Mouse (Mus musculus): ENCODE measurements around the gene Zfp335. TPM values are rescaled to one million over a fixed set of nuclear protein-coding genes. Genes with fewer than 3 reads are reported as not detected.

The Zfp335 gene
- polyA plus RNA-seq, 1 experiment from 2014 or later, result 13.1 TPM

- Histone ChIP-seq H3K27me3 (no peaks in the 10 kb centered on the region), H3K4me2 (no peak overlapping the region)
These were observed 8.1 kb downstream of the Zfp335 start for GRCm38 (mm10) chr2:164903496-164903895.

DNA sequence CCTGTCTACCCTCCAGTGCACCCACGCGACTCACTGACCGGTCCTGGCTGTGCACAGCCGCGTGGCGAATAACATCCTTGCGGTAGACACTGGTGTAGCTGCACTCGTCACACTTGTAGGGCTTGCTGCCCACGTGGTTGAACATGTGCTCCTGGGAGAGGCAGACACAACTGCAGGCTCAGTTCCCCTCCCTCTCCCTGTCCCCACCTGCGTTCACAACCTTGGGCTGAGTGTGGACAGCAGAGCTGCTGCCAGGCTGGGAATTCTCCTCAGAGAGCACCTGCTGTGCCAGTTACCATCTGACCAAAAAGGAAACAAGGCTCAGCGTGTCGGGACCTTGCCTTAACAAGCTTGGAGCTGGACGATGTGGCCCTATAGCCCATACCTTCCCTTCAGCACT is 10.2 kb downstream of the Zfp335 start:
- H3K27ac ChIP-seq, result no peak overlapping the region
- peaks cover 5% of the 10 kb centered on the region for H3K9me3 ChIP-seq
- H3K4me2 ChIP-seq, result no peak overlapping the region
- WGBS, result 95% methylated on average over 13 of the region's 13 CpGs
- H3K4me1 ChIP-seq (replicated peaks), result 0 out of 2 replicates have a peak, but pooled peaks cover 3% of the 10 kb centered on the region
- no peak overlapping the region for H3K9ac ChIP-seq
- no peak for ATAC-seq (ENCODE audit: low FRiP score)
- no peak overlapping the region for H3K4me3 ChIP-seq
- no peaks in the 10 kb centered on the region for H3K27me3 ChIP-seq
- peaks cover 100% of the 10 kb centered on the region for H3K36me3 ChIP-seq

More at GRCm38 (mm10) chr2:164903496-164903895, 8.1 kb downstream of the Zfp335 start:
- Histone ChIP-seq H3K27ac (no peak overlapping the region), H3K36me3 (peaks cover 100% of the 10 kb centered on the region), H3K4me1 (replicated peaks) (0 out of 2 replicates have a peak, but pooled peaks cover 3% of the 10 kb centered on the region), H3K9ac (no peak overlapping the region), H3K9me3 (peaks cover 5% of the 10 kb centered on the region), H3K4me3 (no peak overlapping the region)
- 83% methylated on average over 1 of the region's 1 CpGs for WGBS
- ATAC-seq (ENCODE audit: low FRiP score), result no peak

- Histone ChIP-seq H3K4me2 (no peak overlapping the region), H3K27me3 (no peaks in the 10 kb centered on the region), H3K27ac (no peak overlapping the region), H3K4me1 (replicated peaks) (0 out of 2 replicates have a peak, but pooled peaks cover 3% of the 10 kb centered on the region), H3K9me3 (no peaks in the 10 kb centered on the region), H3K9ac (no peak overlapping the region), H3K4me3 (no peak overlapping the region), H3K36me3 (peaks cover 100% of the 10 kb centered on the region)
- no peak for ATAC-seq (ENCODE audit: low FRiP score)
- 95% methylated on average over 16 of the region's 16 CpGs for WGBS
These were observed 11.7 kb downstream of the Zfp335 start for GRCm38 (mm10) chr2:164899723-164900459.

DNA sequence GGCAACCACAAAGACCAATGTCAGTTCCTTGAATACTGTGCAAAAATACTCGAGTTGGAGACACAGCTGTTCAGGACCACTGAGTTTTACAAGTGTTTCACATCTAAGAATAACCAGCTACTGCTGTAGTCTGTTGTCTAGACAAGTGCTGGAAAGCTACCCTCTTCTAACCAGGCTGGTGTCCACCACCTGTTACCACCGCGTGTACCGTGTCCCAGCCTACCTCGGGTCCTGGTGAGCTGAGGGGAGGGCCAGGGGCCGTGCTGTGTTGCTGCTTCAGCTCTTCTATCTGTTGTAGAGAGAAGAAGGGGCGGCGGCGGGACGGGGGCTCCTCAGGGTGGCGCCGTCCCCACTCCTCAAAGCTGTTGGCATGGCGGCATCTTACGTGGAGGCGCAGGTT is 12.5 kb downstream of the Zfp335 start:
- H3K4me3 ChIP-seq, result no peak overlapping the region
- no peaks in the 10 kb centered on the region for H3K9me3 ChIP-seq
- H3K4me1 ChIP-seq (replicated peaks), result 0 out of 2 replicates have a peak, but pooled peaks cover 3% of the 10 kb centered on the region
- H3K36me3 ChIP-seq, result peaks cover 100% of the 10 kb centered on the region
- H3K27ac ChIP-seq, result no peak overlapping the region
- no peak overlapping the region for H3K9ac ChIP-seq
- WGBS, result 95% methylated on average over 15 of the region's 15 CpGs
- H3K4me2 ChIP-seq, result no peak overlapping the region
- no peak for ATAC-seq (ENCODE audit: low FRiP score)
- no peaks in the 10 kb centered on the region for H3K27me3 ChIP-seq

- Histone ChIP-seq H3K9me3 (no peaks in the 10 kb centered on the region), H3K27me3 (no peaks in the 10 kb centered on the region), H3K27ac (no peak overlapping the region), H3K4me1 (replicated peaks) (0 out of 2 replicates have a peak, but pooled peaks cover 3% of the 10 kb centered on the region), H3K9ac (no peak overlapping the region), H3K4me2 (no peak overlapping the region), H3K36me3 (peaks cover 100% of the 10 kb centered on the region), H3K4me3 (no peak overlapping the region)
- 94% methylated on average over 7 of the region's 7 CpGs for WGBS
- ATAC-seq (ENCODE audit: low FRiP score), result no peak
These were observed 13.5 kb downstream of the Zfp335 start for GRCm38 (mm10) chr2:164898008-164898407.

GRCm38 (mm10) chr2:164895885-164896284 is 15.7 kb downstream of the Zfp335 start:
- no peaks in the 10 kb centered on the region for H3K4me1 ChIP-seq (replicated peaks)
- peaks cover 100% of the 10 kb centered on the region for H3K36me3 ChIP-seq
- no peaks in the 10 kb centered on the region for H3K9me3 ChIP-seq
- no peaks in the 10 kb centered on the region for H3K27me3 ChIP-seq
- WGBS, result 93% methylated on average over 6 of the region's 6 CpGs
- no peak overlapping the region for H3K4me3 ChIP-seq
- no peak overlapping the region for H3K9ac ChIP-seq
- H3K27ac ChIP-seq, result no peak overlapping the region
- H3K4me2 ChIP-seq, result no peak overlapping the region
- no peak for ATAC-seq (ENCODE audit: low FRiP score)

GRCm38 (mm10) chr2:164894644-164895043 is 16.9 kb downstream of the Zfp335 start:
- 86% methylated on average over 1 of the region's 1 CpGs for WGBS
- Histone ChIP-seq H3K9ac (no peak overlapping the region), H3K27me3 (no peaks in the 10 kb centered on the region), H3K27ac (0 out of 2 replicates have a peak overlapping the region, but pooled peaks have one; percentile 0), H3K4me2 (no peak overlapping the region), H3K36me3 (peaks cover 100% of the 10 kb centered on the region), H3K4me3 (no peak overlapping the region), H3K9me3 (no peaks in the 10 kb centered on the region), H3K4me1 (replicated peaks) (no peaks in the 10 kb centered on the region)
- no peak for ATAC-seq (ENCODE audit: low FRiP score)

- Histone ChIP-seq H3K4me2 (no peak overlapping the region), H3K4me1 (replicated peaks) (no peaks in the 10 kb centered on the region), H3K36me3 (peaks cover 100% of the 10 kb centered on the region), H3K4me3 (no peak overlapping the region), H3K9ac (no peak overlapping the region), H3K27me3 (no peaks in the 10 kb centered on the region), H3K9me3 (no peaks in the 10 kb centered on the region), H3K27ac (no peak overlapping the region)
- 62% methylated on average over 5 of the region's 5 CpGs for WGBS
- no peak for ATAC-seq (ENCODE audit: low FRiP score)
These were observed 17.5 kb downstream of the Zfp335 start for GRCm38 (mm10) chr2:164894048-164894447.

DNA sequence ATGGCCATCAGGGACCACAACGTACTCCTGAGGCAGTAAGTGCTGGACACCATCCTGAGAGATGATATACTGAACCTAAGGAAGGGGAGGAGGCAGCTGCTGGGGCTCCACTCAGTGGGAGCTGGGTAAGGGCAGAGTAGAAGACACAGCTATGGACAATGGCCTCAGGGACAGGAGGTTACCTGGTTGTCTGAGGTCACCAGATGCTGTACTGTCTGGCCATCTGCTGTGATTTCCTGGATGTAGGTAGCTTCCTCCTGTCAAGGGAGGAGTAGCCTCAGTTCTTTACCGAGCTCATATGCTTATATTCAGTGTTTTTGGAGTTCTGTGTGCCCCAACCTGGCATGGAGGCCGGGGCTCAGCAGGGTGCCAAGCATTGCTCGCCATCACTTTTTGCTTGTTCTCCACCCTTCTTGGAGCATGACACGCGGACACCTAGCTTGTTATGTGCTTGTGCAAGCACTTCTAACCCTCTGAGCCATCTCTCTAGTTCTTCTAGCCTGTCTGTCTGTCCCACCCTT is 18.8 kb downstream of the Zfp335 start:
- Histone ChIP-seq H3K4me2 (no peak overlapping the region), H3K36me3 (peaks cover 100% of the 10 kb centered on the region), H3K27ac (no peak overlapping the region), H3K9me3 (no peaks in the 10 kb centered on the region), H3K4me3 (no peak overlapping the region), H3K27me3 (no peaks in the 10 kb centered on the region), H3K4me1 (replicated peaks) (no peaks in the 10 kb centered on the region), H3K9ac (no peak overlapping the region)
- no peak for ATAC-seq (ENCODE audit: low FRiP score)
- WGBS, result 89% methylated on average over 6 of the region's 6 CpGs

GRCm38 (mm10) chr2:164891908-164892695 is 19.5 kb downstream of the Zfp335 start:
- H3K4me2 ChIP-seq, result no peak overlapping the region
- H3K9me3 ChIP-seq, result no peaks in the 10 kb centered on the region
- no peaks in the 10 kb centered on the region for H3K27me3 ChIP-seq
- no peaks in the 10 kb centered on the region for H3K4me1 ChIP-seq (replicated peaks)
- H3K36me3 ChIP-seq, result peaks cover 100% of the 10 kb centered on the region
- H3K9ac ChIP-seq, result no peak overlapping the region; the same call in 1 of the 2 replicates
- ATAC-seq (ENCODE audit: low FRiP score), result no peak
- WGBS, result 87% methylated on average over 15 of the region's 15 CpGs
- no peak overlapping the region for H3K27ac ChIP-seq
- no peak overlapping the region for H3K4me3 ChIP-seq

DNA sequence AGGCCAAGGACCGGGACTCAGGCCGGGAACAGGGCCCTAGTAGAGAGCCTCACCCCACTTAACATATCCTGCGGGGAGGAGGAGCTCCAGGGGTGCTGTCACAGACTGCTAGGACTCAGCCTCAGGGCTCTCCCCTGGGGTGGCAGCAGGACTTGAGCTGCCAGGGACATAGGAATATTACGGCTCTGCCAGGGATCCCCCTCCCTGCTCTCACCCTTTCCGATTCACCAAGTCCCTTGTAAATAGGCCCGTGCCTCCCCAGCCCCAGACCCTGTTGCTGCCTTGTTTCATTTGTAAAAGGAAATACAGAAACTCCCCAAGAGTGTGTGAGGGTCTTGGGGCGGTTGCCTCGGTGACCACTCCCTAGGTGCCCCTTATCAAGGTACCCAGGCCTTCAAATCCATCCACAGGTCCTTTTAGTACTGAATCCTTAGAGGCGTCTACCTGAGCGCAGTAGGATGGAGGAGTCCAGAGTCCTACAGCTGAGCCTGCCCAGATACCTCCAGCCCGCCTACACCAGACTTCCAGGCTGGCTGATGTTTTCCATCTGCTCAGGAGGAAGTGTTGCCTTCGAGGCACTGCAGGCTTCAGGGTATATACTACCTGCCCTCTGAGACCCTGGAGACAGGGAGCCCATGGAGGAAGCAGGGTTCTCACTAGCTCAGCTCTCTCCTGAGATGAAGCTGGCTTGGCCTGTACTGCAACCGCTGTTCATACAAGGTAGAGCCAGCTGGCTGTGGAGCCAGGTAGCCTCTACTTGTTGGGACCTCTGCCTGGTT is 20.3 kb downstream of the Zfp335 start:
- no peak overlapping the region for H3K4me3 ChIP-seq
- H3K36me3 ChIP-seq, result peaks cover 100% of the 10 kb centered on the region
- H3K4me1 ChIP-seq (replicated peaks), result no peaks in the 10 kb centered on the region
- no peak overlapping the region for H3K4me2 ChIP-seq
- no peak overlapping the region for H3K9ac ChIP-seq
- no peak for ATAC-seq (ENCODE audit: low FRiP score)
- 87% methylated on average over 13 of the region's 13 CpGs for WGBS
- no peaks in the 10 kb centered on the region for H3K9me3 ChIP-seq
- H3K27me3 ChIP-seq, result no peaks in the 10 kb centered on the region
- H3K27ac ChIP-seq, result no peak overlapping the region
